39 mouse cellular contexts compared by ENCODE assay signal in genomic region chr6:56035054-56035453, GRCm38 (mm10). TPM values are rescaled to one million over a fixed set of nuclear protein-coding genes. Genes with fewer than 3 reads are reported as not detected.
"Had no signal": no experiment of that assay in that cellular context is flagged by ENCODE, and none has a peak within 500 bp of the region (broad histone marks: within the 10 kb centered on the region; RNA-seq: fewer than 3 reads in every experiment).

No protein-coding gene starts in this region.

- DNase-seq: heart, postnatal 10 days; heart, postnatal 14 days; heart, postnatal 36 days; heart, postnatal 4 days; kidney, adult 11 months; kidney, adult 18-20 months; kidney, adult 2 months; kidney, adult 8-10 months; kidney, adult 9 months; kidney, postnatal 10 days; kidney, postnatal 14 days; kidney, postnatal 25 days; kidney, postnatal 36 days; kidney, postnatal 4 days; layer of hippocampus, adult 9-11 months; layer of hippocampus, postnatal 36 days had no signal

- H3K27me3 ChIP-seq: heart, embryonic 15.5 days; hindbrain, embryonic 12.5 days; hindbrain, embryonic 13.5 days; hindbrain, embryonic 15.5 days; intestine, embryonic 15.5 days; kidney, embryonic 15.5 days had no signal

- H3K9me3 ChIP-seq: heart, embryonic 10.5 days; heart, embryonic 12.5 days; heart, embryonic 13.5 days; heart, embryonic 15.5 days; hindbrain, embryonic 10.5 days; hindbrain, embryonic 12.5 days; hindbrain, embryonic 13.5 days; hindbrain, embryonic 15.5 days; intestine, embryonic 15.5 days; kidney, embryonic 15.5 days had no signal

- H3K9ac ChIP-seq: heart, embryonic 12.5 days; heart, embryonic 13.5 days; heart, embryonic 15.5 days; hindbrain, embryonic 12.5 days; hindbrain, embryonic 13.5 days; hindbrain, embryonic 14.5 days; hindbrain, embryonic 15.5 days; intestine, embryonic 15.5 days; kidney, embryonic 15.5 days had no signal

- H3K4me3 ChIP-seq: heart, embryonic 10.5 days; heart, embryonic 12.5 days; heart, embryonic 13.5 days; heart, embryonic 15.5 days; hindbrain, embryonic 10.5 days; hindbrain, embryonic 12.5 days; hindbrain, embryonic 13.5 days; hindbrain, embryonic 15.5 days; intestine, embryonic 15.5 days; kidney, embryonic 15.5 days; layer of hippocampus, adult 2 months had no signal

- ATAC-seq: hindbrain, embryonic 16.5 days; hindbrain, postnatal 0 days; inflammation-experienced regulatory T-cells, adult 6 months; intestine, embryonic 15.5 days; intestine, embryonic 16.5 days; intestine, postnatal 0 days had no signal

- H3K4me1 ChIP-seq: heart, embryonic 15.5 days; hindbrain, embryonic 15.5 days; intestine, embryonic 15.5 days; kidney, embryonic 15.5 days had no signal

- H3K27ac ChIP-seq: heart, embryonic 10.5 days; heart, embryonic 13.5 days; heart, embryonic 15.5 days; hindbrain, embryonic 10.5 days; hindbrain, embryonic 12.5 days; hindbrain, embryonic 13.5 days; hindbrain, embryonic 14.5 days; hindbrain, embryonic 15.5 days; hindbrain, postnatal 0 days; intestine, embryonic 15.5 days; kidney, embryonic 15.5 days; kidney, postnatal 0 days; layer of hippocampus, adult 2 months had no signal

- H3K4me2 ChIP-seq: heart, embryonic 11.5 days; heart, embryonic 12.5 days; heart, embryonic 13.5 days; heart, embryonic 15.5 days; hindbrain, embryonic 12.5 days; hindbrain, embryonic 13.5 days; hindbrain, embryonic 14.5 days; hindbrain, embryonic 15.5 days; intestine, embryonic 15.5 days; kidney, embryonic 15.5 days had no signal

- H3K36me3 ChIP-seq: heart, embryonic 10.5 days; heart, embryonic 12.5 days; heart, embryonic 13.5 days; heart, embryonic 15.5 days; hindbrain, embryonic 10.5 days; hindbrain, embryonic 12.5 days; hindbrain, embryonic 13.5 days; hindbrain, embryonic 15.5 days; intestine, embryonic 15.5 days; kidney, embryonic 15.5 days had no signal

RNA-seq across cellular contexts. Expression of gene Ppp1r17, which starts 17.8 kb away (rescaled TPM):
- total RNA-seq: heart, postnatal 10 days; heart, postnatal 14 days; heart, postnatal 25 days; heart, postnatal 36 days; hematopoietic stem cell, adult 5-6 weeks; layer of hippocampus, adult 2 months had no signal
- polyA plus RNA-seq: inflammation-experienced regulatory T-cells, adult 6 months; kidney, adult 2 months; kidney, embryonic 14.5 days; large intestine, adult 2 months had no signal
